Mouse (Mus musculus) stomach, embryonic 15.5 days (tissue): ENCODE measurements around the gene Mtcl1. TPM values are rescaled to one million over a fixed set of nuclear protein-coding genes. Genes with fewer than 3 reads are reported as not detected.
A peak's percentile ranks its signal among the peaks of the same experiment; 100 is the strongest.
"Not testable (repeated sequence)": the region's sequence is repeated elsewhere in the genome, so short reads cannot be mapped to it uniquely, and the experiment has no call there.

ENCODE experiments used
- ATAC-seq: fragments of 200-750 bp; cut with Nextera tagmentation; 2 replicates; pipeline ENCODE4 v1.8.0; 2017; ENCODE audit warnings: low read depth, moderate number of reproducible peaks, moderate TSS enrichment; ENCODE audit not compliant: insufficient read depth, low FRiP score
- H3K27ac ChIP-seq: fragments of 300-500 bp; sonication (generic); 2 replicates; pipeline ENCODE4 v1.5.1; 2015; ENCODE audit warnings: mild to moderate bottlenecking, inconsistent platforms
- H3K27me3 ChIP-seq: fragments of 300-500 bp; sonication (generic); replicated peaks from 2 replicates; pipeline ENCODE4 v1.6.1; 2015; ENCODE audit warnings: inconsistent platforms
- H3K36me3 ChIP-seq: fragments of 300-500 bp; sonication (generic); 2 replicates; pipeline ENCODE4 v1.6.1; 2015; ENCODE audit warnings: inconsistent platforms
- H3K4me1 ChIP-seq: fragments of 300-500 bp; sonication (generic); 2 replicates; pipeline ENCODE4 v1.6.1; 2015; ENCODE audit warnings: inconsistent platforms
- H3K4me2 ChIP-seq: fragments of 300-500 bp; sonication (generic); 2 replicates; pipeline ENCODE4 v1.6.1; 2015; ENCODE audit warnings: mild to moderate bottlenecking, inconsistent platforms
- H3K4me3 ChIP-seq: fragments of 300-500 bp; sonication (generic); replicated peaks from 2 replicates; pipeline ENCODE4 v1.5.1; 2015; ENCODE audit warnings: inconsistent platforms
- H3K9ac ChIP-seq: fragments of 300-500 bp; sonication (generic); 2 replicates; pipeline ENCODE4 v1.6.1; 2015; ENCODE audit warnings: inconsistent platforms
- H3K9me3 ChIP-seq: fragments of 300-500 bp; sonication (generic); 2 replicates; pipeline ENCODE4 v1.6.1; 2016; ENCODE audit warnings: inconsistent platforms
- WGBS: fragments of 180-500 bp; shearing (Covaris S2); methylation state at CpG from one replicate; pipeline ENCODE4 v1.1.7; 2015; 5-methylcytosine and 5-hydroxymethylcytosine counted together
- polyA plus RNA-seq: library from polyadenylated mRNA; unstranded; fragments of >200 nt; fragmentation: Nextera tagmentation; extraction: Ambion mirVana; gene quantifications from 2 replicates; pipeline ENCODE4 v1.2.1, GENCODE M21; 2015

Gene Mtcl1
- polyA plus RNA-seq, 1 experiment from 2014 or later, result 6.1 TPM

GRCm38 (mm10) chr17:66446196-66447006 lies 3.1 kb downstream of the Mtcl1 start:
- H3K27ac ChIP-seq, result no peak overlapping the region
- H3K4me1 ChIP-seq, result peaks cover 23% of the 10 kb centered on the region
- no peaks in the 10 kb centered on the region for H3K9me3 ChIP-seq
- H3K36me3 ChIP-seq, result no peaks in the 10 kb centered on the region
- H3K9ac ChIP-seq, result no peak overlapping the region
- no peak for ATAC-seq
- peaks cover 34% of the 10 kb centered on the region; the same call in 1 of the 2 replicates for H3K27me3 ChIP-seq
- H3K4me2 ChIP-seq, result peak overlapping the region; percentile 98
- 47% methylated on average over 7 of the region's 7 CpGs for WGBS
- H3K4me3 ChIP-seq, result peak overlapping the region; percentile 71

GRCm38 (mm10) chr17:66444059-66444700 lies 5.4 kb downstream of the Mtcl1 start:
- Histone ChIP-seq H3K4me3 (no peak overlapping the region), H3K4me1 (peaks cover 14% of the 10 kb centered on the region), H3K36me3 (no peaks in the 10 kb centered on the region), H3K27ac (no peak overlapping the region), H3K4me2 (peak overlapping the region; percentile 5; the same call in 1 of the 2 replicates), H3K9me3 (no peaks in the 10 kb centered on the region), H3K27me3 (peaks cover 22% of the 10 kb centered on the region; the same call in 1 of the 2 replicates), H3K9ac (no peak overlapping the region)
- 64% methylated on average over 9 of the region's 9 CpGs for WGBS
- ATAC-seq, result no peak

- no peaks in the 10 kb centered on the region for H3K27me3 ChIP-seq
- H3K27ac ChIP-seq, result no peak overlapping the region
- no peaks in the 10 kb centered on the region for H3K4me1 ChIP-seq
- H3K4me3 ChIP-seq, result no peak overlapping the region
- H3K36me3 ChIP-seq, result 0 out of 2 replicates have a peak, but pooled peaks cover 6% of the 10 kb centered on the region
- no peaks in the 10 kb centered on the region for H3K9me3 ChIP-seq
- no peak overlapping the region for H3K4me2 ChIP-seq
- 82% methylated on average over 8 of the region's 8 CpGs for WGBS
- no peak for ATAC-seq
- H3K9ac ChIP-seq, result no peak overlapping the region
Measured at GRCm38 (mm10) chr17:66439888-66440287, 9.7 kb downstream of the Mtcl1 start.

GRCm38 (mm10) chr17:66439051-66439753 lies 10.3 kb downstream of the Mtcl1 start:
- no peaks in the 10 kb centered on the region for H3K27me3 ChIP-seq
- 0 out of 2 replicates have a peak, but pooled peaks cover 6% of the 10 kb centered on the region for H3K36me3 ChIP-seq
- H3K27ac ChIP-seq, result no peak overlapping the region
- H3K4me1 ChIP-seq, result no peaks in the 10 kb centered on the region
- no peak overlapping the region for H3K9ac ChIP-seq
- 42% methylated on average over 11 of the region's 11 CpGs for WGBS
- no peak overlapping the region for H3K4me3 ChIP-seq
- ATAC-seq, result no peak
- no peak overlapping the region for H3K4me2 ChIP-seq
- H3K9me3 ChIP-seq, result no peaks in the 10 kb centered on the region

- 84% methylated on average over 12 of the region's 12 CpGs for WGBS
- Histone ChIP-seq H3K4me1 (no peaks in the 10 kb centered on the region), H3K9me3 (no peaks in the 10 kb centered on the region), H3K4me2 (no peak overlapping the region), H3K36me3 (0 out of 2 replicates have a peak, but pooled peaks cover 6% of the 10 kb centered on the region), H3K4me3 (no peak overlapping the region), H3K27ac (no peak overlapping the region), H3K27me3 (no peaks in the 10 kb centered on the region), H3K9ac (no peak overlapping the region)
- ATAC-seq, result no peak
Measured at GRCm38 (mm10) chr17:66438137-66438536, 11.4 kb downstream of the Mtcl1 start.

GRCm38 (mm10) chr17:66436811-66437210 lies 12.7 kb downstream of the Mtcl1 start:
- Histone ChIP-seq H3K4me3 (no peak overlapping the region), H3K27me3 (no peaks in the 10 kb centered on the region), H3K4me2 (no peak overlapping the region), H3K4me1 (no peaks in the 10 kb centered on the region), H3K27ac (no peak overlapping the region), H3K36me3 (0 out of 2 replicates have a peak, but pooled peaks cover 6% of the 10 kb centered on the region), H3K9ac (no peak overlapping the region), H3K9me3 (no peaks in the 10 kb centered on the region)
- WGBS, result 65% methylated on average over 8 of the region's 8 CpGs
- no peak for ATAC-seq

- Histone ChIP-seq H3K9ac (no peak overlapping the region), H3K4me2 (no peak overlapping the region), H3K36me3 (0 out of 2 replicates have a peak, but pooled peaks cover 6% of the 10 kb centered on the region), H3K4me3 (no peak overlapping the region), H3K9me3 (no peaks in the 10 kb centered on the region), H3K4me1 (no peaks in the 10 kb centered on the region), H3K27me3 (no peaks in the 10 kb centered on the region), H3K27ac (no peak overlapping the region)
- 92% methylated on average over 15 of the region's 15 CpGs for WGBS
- no peak for ATAC-seq
Measured at GRCm38 (mm10) chr17:66435982-66436381, 13.6 kb downstream of the Mtcl1 start.

GRCm38 (mm10) chr17:66435007-66435406 lies 14.5 kb downstream of the Mtcl1 start:
- Histone ChIP-seq H3K27me3 (no peaks in the 10 kb centered on the region), H3K9ac (no peak overlapping the region), H3K4me3 (no peak overlapping the region), H3K36me3 (0 out of 2 replicates have a peak, but pooled peaks cover 6% of the 10 kb centered on the region), H3K4me2 (no peak overlapping the region), H3K9me3 (no peaks in the 10 kb centered on the region), H3K4me1 (no peaks in the 10 kb centered on the region), H3K27ac (no peak overlapping the region)
- ATAC-seq, result no peak
- WGBS, result 89% methylated on average over 14 of the region's 14 CpGs

- Histone ChIP-seq H3K4me2 (no peak overlapping the region), H3K27me3 (no peaks in the 10 kb centered on the region), H3K36me3 (0 out of 2 replicates have a peak, but pooled peaks cover 6% of the 10 kb centered on the region), H3K9ac (no peak overlapping the region), H3K9me3 (no peaks in the 10 kb centered on the region), H3K27ac (no peak overlapping the region), H3K4me1 (no peaks in the 10 kb centered on the region), H3K4me3 (no peak overlapping the region)
- WGBS, result 89% methylated on average over 7 of the region's 7 CpGs
- no peak for ATAC-seq
Measured at GRCm38 (mm10) chr17:66434566-66434965, 15.0 kb downstream of the Mtcl1 start.

- not testable (repeated sequence) for H3K27me3 ChIP-seq, H3K27ac ChIP-seq, H3K4me1 ChIP-seq, H3K36me3 ChIP-seq, H3K4me2 ChIP-seq, H3K4me3 ChIP-seq, H3K9me3 ChIP-seq, H3K9ac ChIP-seq, ATAC-seq
- 87% methylated on average over 4 of the region's 4 CpGs for WGBS
Measured at GRCm38 (mm10) chr17:66424601-66425000, 24.9 kb downstream of the Mtcl1 start.

GRCm38 (mm10) chr17:66419421-66419820 lies 30.1 kb downstream of the Mtcl1 start:
- Histone ChIP-seq H3K4me3 (no peak overlapping the region), H3K27ac (no peak overlapping the region), H3K9me3 (no peaks in the 10 kb centered on the region), H3K36me3 (no peaks in the 10 kb centered on the region), H3K27me3 (no peaks in the 10 kb centered on the region), H3K4me2 (no peak overlapping the region), H3K4me1 (peaks cover 16% of the 10 kb centered on the region; the same call in 1 of the 2 replicates), H3K9ac (no peak overlapping the region)
- no peak for ATAC-seq
- 60% methylated on average over 8 of the region's 8 CpGs for WGBS
